Mouse (Mus musculus): ENCODE measurements around the gene Foxred2.

The Foxred2 gene

GRCm38 (mm10) chr15:77941563-77941962, 15.0 kb downstream of the Foxred2 start:
- no peak for DNase-seq

GRCm38 (mm10) chr15:77938516-77938915, 18.0 kb downstream of the Foxred2 start:
- no peak for DNase-seq

- DNase-seq, result peak; percentile 67
Measured at GRCm38 (mm10) chr15:77935673-77936375, 20.7 kb downstream of the Foxred2 start.

GRCm38 (mm10) chr15:77934968-77935367, 21.6 kb downstream of the Foxred2 start:
- DNase-seq, result no peak

- DNase-seq, result peak; percentile 74
Measured at GRCm38 (mm10) chr15:77934326-77934725, 22.2 kb downstream of the Foxred2 start.

GRCm38 (mm10) chr15:77933770-77934169, 22.8 kb downstream of the Foxred2 start:
- DNase-seq, result peak; percentile 98

- no peak for DNase-seq
Measured at GRCm38 (mm10) chr15:77933222-77933621, 23.3 kb downstream of the Foxred2 start.

- no peak for DNase-seq
Measured at GRCm38 (mm10) chr15:77931689-77932016, 24.9 kb downstream of the Foxred2 start.

GRCm38 (mm10) chr15:77930986-77931688, 25.4 kb downstream of the Foxred2 start:
- DNase-seq, result no peak

- no peak for DNase-seq
Measured at GRCm38 (mm10) chr15:77929804-77930203, 26.7 kb downstream of the Foxred2 start.

- DNase-seq, result peak; percentile 98
Measured at GRCm38 (mm10) chr15:77928673-77929331, 27.7 kb downstream of the Foxred2 start, which contains the start of gene Txn2. TSS of gene Txn2 (minus strand) at chr15:77929006.

GRCm38 (mm10) chr15:77928091-77928490, 28.4 kb downstream of the Foxred2 start:
- DNase-seq, result no peak

- no peak for DNase-seq
Measured at GRCm38 (mm10) chr15:77926921-77927320, 29.6 kb downstream of the Foxred2 start.

GRCm38 (mm10) chr15:77925195-77925594, 31.3 kb downstream of the Foxred2 start:
- no peak for DNase-seq

GRCm38 (mm10) chr15:77923267-77924035, 33.1 kb downstream of the Foxred2 start:
- DNase-seq, result no peak

GRCm38 (mm10) chr15:77922710-77923109, 33.8 kb downstream of the Foxred2 start:
- DNase-seq, result no peak

- DNase-seq, result no peak
Measured at GRCm38 (mm10) chr15:77921636-77922035, 34.9 kb downstream of the Foxred2 start.

GRCm38 (mm10) chr15:77920511-77921462, 35.7 kb downstream of the Foxred2 start:
- DNase-seq, result no peak

- no peak for DNase-seq
Measured at GRCm38 (mm10) chr15:77919441-77919840, 37.1 kb downstream of the Foxred2 start.

GRCm38 (mm10) chr15:77916851-77917544, 39.5 kb downstream of the Foxred2 start:
- peak; percentile 89 for DNase-seq

- DNase-seq, result no peak
Measured at GRCm38 (mm10) chr15:77915287-77915686, 41.2 kb downstream of the Foxred2 start.
